10 mouse cellular contexts compared by ENCODE assay signal in genomic region chr6:86020948-86021347, GRCm38 (mm10). TPM values are rescaled to one million over a fixed set of nuclear protein-coding genes. Genes with fewer than 3 reads are reported as not detected.
DNase-seq lines count a peak whose midpoint lies in the region.
"Had no signal": no experiment of that assay in that cellular context is flagged by ENCODE, and none has a peak within 500 bp of the region (broad histone marks: within the 10 kb centered on the region; RNA-seq: fewer than 3 reads in every experiment).

No protein-coding gene starts in this region.

- DNase-seq in heart, adult 8-10 months (ENCODE audit: low spot score), result peak; percentile 7
- DNase-seq in heart, embryonic 10.5 days (ENCODE audit: low spot score), result no peak
- DNase-seq in right cerebral cortex, postnatal 4 days, result peak; percentile 44
- no peak for DNase-seq in right cerebral cortex, adult 2 months (ENCODE audit: low spot score in 2 of 2)
- DNase-seq in forelimb bud, embryonic 11.5 days (ENCODE audit: low read depth, low spot score), result peak; percentile 58
- DNase-seq in lung, postnatal 36 days, result peak; percentile 71
- DNase-seq in frontal cortex, postnatal 10 days (ENCODE audit: low spot score in 2 of 2), result no peak
- DNase-seq in urinary bladder, adult 18-20 months (ENCODE audit: low spot score in 2 of 2), result no peak

- no peak overlapping the region for H3K27ac ChIP-seq in heart, embryonic 10.5 days
- H3K27ac ChIP-seq: stomach, embryonic 15.5 days had no signal

- 31% methylated on average over 3 of the region's 3 CpGs for WGBS in heart, embryonic 10.5 days

- H3K36me3 ChIP-seq in heart, embryonic 10.5 days, result no peaks in the 10 kb centered on the region
- H3K36me3 ChIP-seq: stomach, embryonic 15.5 days had no signal

- no peak overlapping the region for H3K4me3 ChIP-seq in heart, embryonic 10.5 days
- H3K4me3 ChIP-seq: stomach, embryonic 15.5 days had no signal

- H3K27me3 ChIP-seq in heart, embryonic 10.5 days (ENCODE audit: insufficient read depth, poor library complexity, severe bottlenecking), result peaks cover 4% of the 10 kb centered on the region
- H3K27me3 ChIP-seq: stomach, embryonic 15.5 days had no signal

- no peaks in the 10 kb centered on the region for H3K9me3 ChIP-seq in heart, embryonic 10.5 days
- H3K9me3 ChIP-seq: stomach, embryonic 15.5 days had no signal

- 0 out of 2 replicates have a peak, but pooled peaks cover 11% of the 10 kb centered on the region for H3K4me1 ChIP-seq in heart, embryonic 10.5 days
- H3K4me1 ChIP-seq: stomach, embryonic 15.5 days had no signal

RNA-seq across cellular contexts. Expression of gene Figla, which starts 5.0 kb away (rescaled TPM):
- total RNA-seq in heart, adult 8-10 months (2022), result not detected
- polyA plus RNA-seq in heart, embryonic 10.5 days (2016; fragmentation: Nextera tagmentation; extraction: Ambion mirVana), result not detected in 2 replicates
- total RNA-seq: left cerebral cortex, postnatal 10 days had no signal
- polyA plus RNA-seq: stomach, embryonic 15.5 days had no signal

RNA-seq across cellular contexts. Expression of gene Add2, which starts 7.5 kb away (rescaled TPM):
- under 1 TPM; 0.12 to 0.38 (median 0.20) TPM for total RNA-seq in heart, adult 8-10 months (2022)
- 12.1 and 16.0 TPM in 2 replicates for polyA plus RNA-seq in heart, embryonic 10.5 days (2016; fragmentation: Nextera tagmentation; extraction: Ambion mirVana)

RNA-seq across cellular contexts. Expression of gene Dusp11, which starts 59.5 kb away (rescaled TPM):
- 10 to 100 TPM; 33.4 to 41.0 (median 37.0) TPM for total RNA-seq in heart, adult 8-10 months (2022)
- polyA plus RNA-seq in heart, embryonic 10.5 days (2016; fragmentation: Nextera tagmentation; extraction: Ambion mirVana), result 38.0 and 39.9 TPM in 2 replicates

Comparison
In these comparisons a context has a peak if more than half of its experiments do, and no peak if none do; other contexts are left out.
1. DNase-seq: peak in heart, adult 8-10 months (single experiment), right cerebral cortex, postnatal 4 days (single experiment), forelimb bud, embryonic 11.5 days (single experiment) and lung, postnatal 36 days (single experiment); none in heart, embryonic 10.5 days (single experiment), right cerebral cortex, adult 2 months (0 of 2), frontal cortex, postnatal 10 days (0 of 2) and urinary bladder, adult 18-20 months (0 of 2).